Mouse (Mus musculus) inflammation-experienced regulatory T-cells, adult 16 weeks (primary cell): Measurements from ENCODE around the gene Rnf217. TPM values are rescaled to one million over a fixed set of nuclear protein-coding genes. Genes with fewer than 3 reads are reported as not detected.

Experiments
- polyA plus RNA-seq: library from polyadenylated mRNA; unstranded; fragments of 100-300 nt; shearing (Covaris generic); gene quantifications from one replicate; pipeline ENCODE4 v1.2.1, GENCODE M21; 2017

Gene Rnf217
- polyA plus RNA-seq: not detected

GRCm38 (mm10) chr10:31609066-31609961, at the start of gene Rnf217:
Gene Rnf217 (minus strand): TSS chr10:31609184.

DNA sequence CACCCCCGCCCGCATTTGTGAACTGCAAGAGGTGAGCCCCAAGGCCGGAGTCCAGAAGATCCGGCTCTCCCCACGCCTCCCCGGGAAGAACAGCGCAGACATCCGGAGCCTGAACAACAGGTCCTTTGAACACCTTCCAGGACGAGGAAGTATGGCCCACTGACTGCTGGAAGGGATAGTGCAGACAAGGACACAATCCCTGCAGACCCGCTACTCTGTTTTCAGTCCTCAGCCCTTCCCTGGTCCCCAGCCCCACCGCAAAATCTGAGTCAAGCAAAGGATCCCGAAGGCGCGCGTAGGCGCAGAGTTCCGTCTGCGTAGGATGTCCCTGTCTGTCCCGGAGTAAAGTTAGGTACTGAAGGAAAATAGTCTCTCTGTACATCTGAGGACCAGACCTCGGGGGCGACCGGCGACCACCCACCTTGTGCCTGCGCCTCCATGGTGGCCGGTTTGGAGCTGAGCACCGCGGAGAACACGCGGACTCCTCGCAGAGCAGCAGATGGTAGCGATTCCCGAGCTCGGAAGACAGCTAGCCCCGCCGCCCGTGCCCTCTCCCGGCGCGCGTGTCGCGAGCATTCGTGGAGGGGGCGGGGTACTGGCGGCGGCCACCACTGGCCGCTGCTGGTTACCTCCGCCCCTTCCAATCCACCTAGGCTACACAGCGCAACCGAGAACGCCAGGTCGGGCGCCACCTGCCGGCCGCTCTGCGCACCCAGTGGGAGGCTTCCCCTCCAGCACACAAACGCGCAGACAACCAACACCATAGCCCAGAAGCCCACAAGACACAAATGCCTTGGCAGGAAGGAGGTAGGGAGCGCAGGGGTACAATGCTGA, 163.5 kb downstream of the Rnf217 start, which contains the start of gene Tpd52l1:
Gene Tpd52l1, minus strand, starts transcription at position 668 of the 834 bp plus-strand sequence.

Other genes with a start within 250 kb of the Rnf217 start
- gene Tpd52l1, start 163.2 kb downstream of the Rnf217 start, polyA plus RNA-seq: not detected